Mouse (Mus musculus): Measurements from ENCODE around the gene Dnajc3. TPM values are rescaled to one million over a fixed set of nuclear protein-coding genes. Genes with fewer than 3 reads are reported as not detected.

Dnajc3 gene
- polyA plus RNA-seq, 1 experiment from 2014 or later, result 32.9 TPM

DNA sequence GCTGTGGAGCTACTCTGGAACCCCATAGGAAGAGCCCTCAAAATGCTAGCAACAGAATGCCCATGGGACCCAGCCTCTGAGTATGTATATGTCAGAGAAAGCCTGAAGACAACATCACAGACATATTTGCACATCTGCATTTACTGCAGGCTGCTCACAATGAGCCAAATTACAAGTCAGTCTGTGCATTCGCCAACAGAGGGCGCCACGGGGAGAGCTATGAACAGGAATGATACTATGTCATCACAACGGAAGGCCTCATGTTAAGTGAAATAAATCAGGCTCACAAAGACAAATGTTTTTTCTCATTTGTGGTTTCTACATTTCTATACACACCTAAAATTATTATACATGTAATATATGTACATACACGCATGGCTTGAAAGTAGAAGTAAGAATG lies 88.1 kb downstream of the Dnajc3 start:
- Histone ChIP-seq H3K4me3 (no peak overlapping the region), H3K9ac (no peak overlapping the region), H3K27ac (no peak overlapping the region), H3K4me1 (no peaks in the 10 kb centered on the region), H3K4me2 (replicated peaks) (no peak overlapping the region), H3K36me3 (peaks cover 45% of the 10 kb centered on the region), H3K27me3 (no peaks in the 10 kb centered on the region), H3K9me3 (no peaks in the 10 kb centered on the region)
- WGBS, result 71% methylated on average over 5 of the region's 5 CpGs
- no peak for ATAC-seq (ENCODE audit: low FRiP score, low read depth)

DNA sequence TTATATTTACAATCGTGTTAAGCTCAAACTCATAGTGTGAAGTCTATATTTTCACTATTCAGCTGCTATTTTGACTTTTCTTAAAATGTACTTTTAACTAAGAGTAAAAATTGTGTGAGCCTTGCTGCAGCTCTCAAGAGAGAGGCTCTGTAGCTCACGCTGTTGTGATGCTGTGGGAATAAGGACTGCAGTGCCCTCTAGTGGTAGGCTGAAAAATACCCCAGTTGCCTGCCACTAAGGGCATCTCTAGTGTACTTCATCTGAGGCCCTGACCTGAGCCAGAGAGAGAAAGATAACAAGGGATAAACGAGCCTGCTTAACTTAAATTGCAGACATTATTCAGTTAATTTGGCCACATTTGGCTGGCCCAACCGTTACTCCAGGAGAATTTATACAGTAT lies 89.4 kb downstream of the Dnajc3 start:
- Histone ChIP-seq H3K9ac (no peak overlapping the region), H3K9me3 (no peaks in the 10 kb centered on the region), H3K4me3 (no peak overlapping the region), H3K36me3 (peaks cover 49% of the 10 kb centered on the region), H3K4me1 (no peaks in the 10 kb centered on the region), H3K4me2 (replicated peaks) (no peak overlapping the region), H3K27me3 (no peaks in the 10 kb centered on the region), H3K27ac (no peak overlapping the region)
- WGBS, result 46% methylated on average over 4 of the region's 4 CpGs
- ATAC-seq (ENCODE audit: low FRiP score, low read depth), result no peak; the same call in 1 of the 2 replicates

DNA sequence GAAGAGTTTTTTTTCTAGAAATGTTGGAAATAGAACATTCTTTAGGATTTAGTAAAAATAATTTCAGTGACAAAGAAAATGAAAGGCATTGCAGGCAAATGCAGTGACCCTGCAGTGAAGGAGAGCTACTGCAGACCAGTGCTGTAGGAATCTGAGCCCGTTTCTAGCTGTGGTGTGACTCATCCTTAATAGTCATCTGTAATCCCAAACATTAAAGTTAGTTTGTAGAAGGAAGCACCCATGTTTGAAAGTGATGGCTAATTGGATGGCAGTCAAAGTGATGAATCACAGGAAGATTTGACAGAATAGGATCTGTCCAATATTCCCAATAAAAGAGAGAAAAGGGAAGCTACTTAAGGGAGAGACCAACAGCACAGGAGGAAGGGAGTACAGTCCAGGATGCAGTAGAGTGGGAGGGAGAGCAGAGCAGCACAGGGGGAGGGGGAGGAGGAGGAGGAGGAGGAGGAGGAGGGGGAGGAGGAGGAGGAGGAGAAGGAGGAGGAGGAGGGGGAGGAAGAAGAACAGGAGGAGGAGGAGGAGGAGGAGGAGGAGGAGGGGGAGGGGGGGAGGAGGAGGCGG lies 90.0 kb downstream of the Dnajc3 start:
- ATAC-seq (ENCODE audit: low FRiP score, low read depth), result no peak
- Histone ChIP-seq H3K9me3 (no peaks in the 10 kb centered on the region), H3K4me1 (no peaks in the 10 kb centered on the region), H3K36me3 (peaks cover 45% of the 10 kb centered on the region), H3K4me3 (no peak overlapping the region), H3K4me2 (replicated peaks) (no peak overlapping the region), H3K27ac (no peak overlapping the region), H3K9ac (no peak overlapping the region), H3K27me3 (no peaks in the 10 kb centered on the region)
- 66% methylated on average over 2 of the region's 2 CpGs for WGBS

Other genes starting within 250 kb of the Dnajc3 start
- gene Abcc4, start 231.8 kb upstream of the Dnajc3 start, polyA plus RNA-seq (2015; fragmentation: Nextera tagmentation; extraction: Ambion mirVana), result 1.3 and 1.4 TPM in 2 replicates
- gene Cldn10, start 150.1 kb upstream of the Dnajc3 start, polyA plus RNA-seq (2015; fragmentation: Nextera tagmentation; extraction: Ambion mirVana), result 1.5 and 1.7 TPM in 2 replicates
- 31.5 and 31.9 TPM in 2 replicates for gene Dzip1, start 12.5 kb upstream of the Dnajc3 start, polyA plus RNA-seq (2015; fragmentation: Nextera tagmentation; extraction: Ambion mirVana)
- gene Uggt2, start 161.5 kb downstream of the Dnajc3 start, polyA plus RNA-seq (2015; fragmentation: Nextera tagmentation; extraction: Ambion mirVana), result 21.1 and 21.3 TPM in 2 replicates
- gene Hs6st3, start 200.4 kb downstream of the Dnajc3 start, polyA plus RNA-seq (2015; fragmentation: Nextera tagmentation; extraction: Ambion mirVana), result 0.24 and 0.40 TPM in 2 replicates

Measured in limb, embryonic 13.5 days (tissue).